Mouse (Mus musculus): ENCODE results near the gene Casc3. TPM values are rescaled to one million over a fixed set of nuclear protein-coding genes. Genes with fewer than 3 reads are reported as not detected.
A peak's percentile ranks its signal among the peaks of the same experiment; 100 is the strongest.

Casc3 gene
- polyA plus RNA-seq, 1 experiment from 2014 or later, result 65.5 TPM

- Histone ChIP-seq H3K9me3 (no peaks in the 10 kb centered on the region), H3K36me3 (peaks cover 44% of the 10 kb centered on the region), H3K4me1 (peaks cover 39% of the 10 kb centered on the region), H3K27me3 (no peaks in the 10 kb centered on the region; the same call in 1 of the 2 replicates), H3K4me3 (no peak overlapping the region), H3K27ac (replicated peaks) (peak overlapping the region; percentile 86), H3K4me2 (replicated peaks) (peak overlapping the region; percentile 50), H3K9ac (replicated peaks) (peak overlapping the region; percentile 17; the same call in 1 of the 2 replicates)
- peak; percentile 57 for ATAC-seq (ENCODE audit: low FRiP score, low read depth)
- WGBS, result 15% methylated on average over 9 of the region's 9 CpGs
These were observed 37.4 kb upstream of the Casc3 start for GRCm38 (mm10) chr11:98767276-98767675.

- ATAC-seq (ENCODE audit: low FRiP score, low read depth), result 0 out of 2 replicates have a peak, but pooled peaks have one; percentile 27
- H3K27me3 ChIP-seq, result peaks cover under 1% of the 10 kb centered on the region; the same call in 1 of the 2 replicates
- peaks cover 39% of the 10 kb centered on the region for H3K4me1 ChIP-seq
- H3K4me2 ChIP-seq (replicated peaks), result peak overlapping the region; percentile 50
- peak overlapping the region; percentile 30 for H3K4me3 ChIP-seq
- H3K27ac ChIP-seq (replicated peaks), result peak overlapping the region; percentile 86
- peak overlapping the region; percentile 51; the same call in 1 of the 2 replicates for H3K9ac ChIP-seq (replicated peaks)
- H3K36me3 ChIP-seq, result peaks cover 42% of the 10 kb centered on the region
- no peaks in the 10 kb centered on the region for H3K9me3 ChIP-seq
- WGBS, result 13% methylated on average over 4 of the region's 4 CpGs
These were observed 37.0 kb upstream of the Casc3 start for GRCm38 (mm10) chr11:98767713-98768112.

GRCm38 (mm10) chr11:98768127-98769006 is 36.3 kb upstream of the Casc3 start:
- ATAC-seq (ENCODE audit: low FRiP score, low read depth), result no peak
- H3K4me2 ChIP-seq (replicated peaks), result peak overlapping the region; percentile 50
- peak overlapping the region; percentile 86 for H3K27ac ChIP-seq (replicated peaks)
- WGBS, result 20% methylated on average over 37 of the region's 39 CpGs
- peaks cover 40% of the 10 kb centered on the region for H3K4me1 ChIP-seq
- no peaks in the 10 kb centered on the region for H3K9me3 ChIP-seq
- peak overlapping the region; percentile 51 for H3K9ac ChIP-seq (replicated peaks)
- peaks cover 3% of the 10 kb centered on the region; the same call in 1 of the 2 replicates for H3K27me3 ChIP-seq
- peak overlapping the region; percentile 30 for H3K4me3 ChIP-seq
- peaks cover 35% of the 10 kb centered on the region for H3K36me3 ChIP-seq

GRCm38 (mm10) chr11:98769007-98769954 is 35.4 kb upstream of the Casc3 start:
- Histone ChIP-seq H3K27me3 (peaks cover 5% of the 10 kb centered on the region; the same call in 1 of the 2 replicates), H3K9ac (replicated peaks) (no peak overlapping the region), H3K9me3 (no peaks in the 10 kb centered on the region), H3K4me1 (peaks cover 50% of the 10 kb centered on the region), H3K4me3 (0 out of 2 replicates have a peak overlapping the region, but pooled peaks have one; percentile 30), H3K4me2 (replicated peaks) (peak overlapping the region; percentile 50), H3K27ac (replicated peaks) (no peak overlapping the region), H3K36me3 (peaks cover 26% of the 10 kb centered on the region)
- 90% methylated on average over 25 of the region's 25 CpGs for WGBS
- no peak for ATAC-seq (ENCODE audit: low FRiP score, low read depth)

- WGBS, result 93% methylated on average over 26 of the region's 26 CpGs
- Histone ChIP-seq H3K9ac (replicated peaks) (no peak overlapping the region), H3K27ac (replicated peaks) (no peak overlapping the region), H3K36me3 (peaks cover 17% of the 10 kb centered on the region; the same call in 1 of the 2 replicates), H3K4me2 (replicated peaks) (no peak overlapping the region), H3K4me1 (peaks cover 57% of the 10 kb centered on the region), H3K27me3 (peaks cover 11% of the 10 kb centered on the region; the same call in 1 of the 2 replicates), H3K4me3 (no peak overlapping the region), H3K9me3 (no peaks in the 10 kb centered on the region)
- ATAC-seq (ENCODE audit: low FRiP score, low read depth), result no peak
These were observed 34.4 kb upstream of the Casc3 start for GRCm38 (mm10) chr11:98770096-98770975.

- Histone ChIP-seq H3K9me3 (no peaks in the 10 kb centered on the region), H3K4me1 (peaks cover 57% of the 10 kb centered on the region), H3K27ac (replicated peaks) (no peak overlapping the region), H3K9ac (replicated peaks) (no peak overlapping the region), H3K4me2 (replicated peaks) (no peak overlapping the region), H3K27me3 (peaks cover 11% of the 10 kb centered on the region; the same call in 1 of the 2 replicates), H3K36me3 (peaks cover 16% of the 10 kb centered on the region; the same call in 1 of the 2 replicates), H3K4me3 (no peak overlapping the region)
- WGBS, result 95% methylated on average over 18 of the region's 18 CpGs
- ATAC-seq (ENCODE audit: low FRiP score, low read depth), result no peak
These were observed 33.6 kb upstream of the Casc3 start for GRCm38 (mm10) chr11:98771131-98771530.

GRCm38 (mm10) chr11:98771844-98772525 is 32.7 kb upstream of the Casc3 start:
- Histone ChIP-seq H3K4me2 (replicated peaks) (no peak overlapping the region), H3K9me3 (no peaks in the 10 kb centered on the region), H3K4me3 (no peak overlapping the region), H3K9ac (replicated peaks) (no peak overlapping the region), H3K27ac (replicated peaks) (no peak overlapping the region), H3K4me1 (peaks cover 55% of the 10 kb centered on the region), H3K36me3 (peaks cover 16% of the 10 kb centered on the region; the same call in 1 of the 2 replicates), H3K27me3 (peaks cover 11% of the 10 kb centered on the region; the same call in 1 of the 2 replicates)
- ATAC-seq (ENCODE audit: low FRiP score, low read depth), result no peak
- 96% methylated on average over 11 of the region's 11 CpGs for WGBS

- 85% methylated on average over 8 of the region's 8 CpGs for WGBS
- H3K4me3 ChIP-seq, result no peak overlapping the region
- no peak overlapping the region for H3K9ac ChIP-seq (replicated peaks)
- H3K27me3 ChIP-seq, result peaks cover 11% of the 10 kb centered on the region; the same call in 1 of the 2 replicates
- H3K4me2 ChIP-seq (replicated peaks), result no peak overlapping the region
- no peak overlapping the region for H3K27ac ChIP-seq (replicated peaks)
- no peaks in the 10 kb centered on the region for H3K9me3 ChIP-seq
- ATAC-seq (ENCODE audit: low FRiP score, low read depth), result no peak
- peaks cover 52% of the 10 kb centered on the region for H3K4me1 ChIP-seq
- H3K36me3 ChIP-seq, result peaks cover 16% of the 10 kb centered on the region; the same call in 1 of the 2 replicates
These were observed 32.0 kb upstream of the Casc3 start for GRCm38 (mm10) chr11:98772667-98773171.

GRCm38 (mm10) chr11:98773635-98774295 is 30.9 kb upstream of the Casc3 start:
- H3K4me3 ChIP-seq, result peak overlapping the region; percentile 37
- H3K9me3 ChIP-seq, result no peaks in the 10 kb centered on the region
- no peak overlapping the region for H3K27ac ChIP-seq (replicated peaks)
- peaks cover 41% of the 10 kb centered on the region for H3K4me1 ChIP-seq
- WGBS, result under 1% methylated on average over 34 of the region's 37 CpGs
- no peak overlapping the region; the same call in 1 of the 2 replicates for H3K9ac ChIP-seq (replicated peaks)
- H3K27me3 ChIP-seq, result peaks cover 11% of the 10 kb centered on the region; the same call in 1 of the 2 replicates
- peaks cover 14% of the 10 kb centered on the region; the same call in 1 of the 2 replicates for H3K36me3 ChIP-seq
- peak overlapping the region; percentile 73 for H3K4me2 ChIP-seq (replicated peaks)
- peak; percentile 86 for ATAC-seq (ENCODE audit: low FRiP score, low read depth)

All from midbrain, embryonic 12.5 days (tissue).